Mouse (Mus musculus) liver, embryonic 15.5 days (tissue): Measurements from ENCODE around the gene Xpnpep3. TPM values are rescaled to one million over a fixed set of nuclear protein-coding genes. Genes with fewer than 3 reads are reported as not detected.
"Not testable (repeated sequence)": the region's sequence is repeated elsewhere in the genome, so short reads cannot be mapped to it uniquely, and the experiment has no call there.

Source experiments
- ATAC-seq: fragments of 200-750 bp; cut with Nextera tagmentation; 2 replicates; pipeline ENCODE4 v1.8.0; 2017; ENCODE audit warnings: moderate number of reproducible peaks, mild to moderate bottlenecking, moderate library complexity; ENCODE audit not compliant: insufficient read depth
- H3K27ac ChIP-seq: fragments of 300-500 bp; sonication (generic); replicated peaks from 2 replicates; pipeline ENCODE4 v1.5.1; 2015; ENCODE audit warnings: mild to moderate bottlenecking, inconsistent platforms
- H3K27me3 ChIP-seq: fragments of 300-500 bp; sonication (generic); 2 replicates; pipeline ENCODE4 v1.6.1; 2015; ENCODE audit warnings: mild to moderate bottlenecking, inconsistent platforms
- H3K36me3 ChIP-seq: fragments of 300-500 bp; sonication (generic); replicated peaks from 2 replicates; pipeline ENCODE4 v1.6.1; 2015; ENCODE audit warnings: moderate library complexity, mild to moderate bottlenecking, inconsistent platforms
- H3K4me1 ChIP-seq: fragments of 300-500 bp; sonication (generic); replicated peaks from 2 replicates; pipeline ENCODE4 v1.6.1; 2015; ENCODE audit warnings: inconsistent platforms
- H3K4me2 ChIP-seq: fragments of 300-500 bp; sonication (generic); 2 replicates; pipeline ENCODE4 v1.6.1; 2015; ENCODE audit warnings: moderate library complexity, mild to moderate bottlenecking, inconsistent platforms
- H3K4me3 ChIP-seq: fragments of 300-500 bp; sonication (generic); replicated peaks from 2 replicates; pipeline ENCODE4 v1.5.1; 2015; ENCODE audit warnings: mild to moderate bottlenecking, inconsistent platforms
- H3K9ac ChIP-seq: fragments of 300-500 bp; sonication (generic); 2 replicates; pipeline ENCODE4 v1.6.1; 2015; ENCODE audit warnings: moderate library complexity, mild to moderate bottlenecking, inconsistent platforms
- H3K9me3 ChIP-seq: fragments of 300-500 bp; sonication (generic); replicated peaks from 2 replicates; pipeline ENCODE4 v1.6.1; 2016; ENCODE audit warnings: inconsistent platforms
- WGBS: fragments of 180-500 bp; shearing (Covaris S2); methylation state at CpG from one replicate; pipeline ENCODE4 v1.1.7; 2015; ENCODE audit warnings: mixed read lengths; ENCODE audit not compliant: insufficient replicate concordance; 5-methylcytosine and 5-hydroxymethylcytosine counted together
- polyA plus RNA-seq: library from polyadenylated mRNA; unstranded; fragments of >200 nt; fragmentation: Nextera tagmentation; extraction: Ambion mirVana; gene quantifications from 2 replicates; pipeline ENCODE4 v1.2.1, GENCODE M21; 2015

Xpnpep3 gene
- polyA plus RNA-seq, 1 experiment from 2014 or later: 6.2 TPM

- H3K9ac ChIP-seq: peak overlapping the region; percentile 92
- peaks cover 45% of the 10 kb centered on the region for H3K4me1 ChIP-seq
- H3K27me3 ChIP-seq: no peaks in the 10 kb centered on the region
- peak overlapping the region; percentile 83 for H3K4me3 ChIP-seq
- ATAC-seq: no peak; the same call in 1 of the 2 replicates
- 0% methylated on average over 21 of the region's 21 CpGs for WGBS
- no peaks in the 10 kb centered on the region for H3K36me3 ChIP-seq
- H3K9me3 ChIP-seq: no peaks in the 10 kb centered on the region
- peak overlapping the region; percentile 96 for H3K4me2 ChIP-seq
- peak overlapping the region; percentile 92 for H3K27ac ChIP-seq
Observed at GRCm38 (mm10) chr15:81399297-81399637, 671 bp upstream of the Xpnpep3 start.

DNA sequence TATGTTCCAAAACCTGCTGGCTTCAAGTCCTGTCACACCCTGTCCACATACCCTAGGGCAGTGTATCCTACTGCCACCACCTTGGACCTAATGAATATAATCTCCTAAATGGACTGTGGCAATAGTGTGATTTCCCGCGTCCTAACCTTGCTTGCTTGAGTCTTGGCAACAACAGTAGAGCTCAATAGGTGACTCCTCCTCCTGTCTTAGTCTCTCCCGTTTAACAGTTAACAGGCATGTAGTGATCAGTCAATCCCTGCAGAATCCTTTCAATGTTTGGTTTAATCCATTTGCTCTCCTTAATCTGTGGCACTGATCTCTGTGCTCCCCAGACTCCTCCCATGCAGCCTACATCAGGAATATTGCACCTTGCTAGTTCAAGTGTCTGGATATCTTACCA lies 5.1 kb downstream of the Xpnpep3 start:
- Histone ChIP-seq H3K4me3 (no peak overlapping the region), H3K9me3 (no peaks in the 10 kb centered on the region), H3K27ac (no peak overlapping the region), H3K9ac (no peak overlapping the region), H3K4me1 (peaks cover 16% of the 10 kb centered on the region), H3K4me2 (no peak overlapping the region), H3K27me3 (no peaks in the 10 kb centered on the region), H3K36me3 (no peaks in the 10 kb centered on the region)
- WGBS: 85% methylated on average over 3 of the region's 3 CpGs
- ATAC-seq: no peak

DNA sequence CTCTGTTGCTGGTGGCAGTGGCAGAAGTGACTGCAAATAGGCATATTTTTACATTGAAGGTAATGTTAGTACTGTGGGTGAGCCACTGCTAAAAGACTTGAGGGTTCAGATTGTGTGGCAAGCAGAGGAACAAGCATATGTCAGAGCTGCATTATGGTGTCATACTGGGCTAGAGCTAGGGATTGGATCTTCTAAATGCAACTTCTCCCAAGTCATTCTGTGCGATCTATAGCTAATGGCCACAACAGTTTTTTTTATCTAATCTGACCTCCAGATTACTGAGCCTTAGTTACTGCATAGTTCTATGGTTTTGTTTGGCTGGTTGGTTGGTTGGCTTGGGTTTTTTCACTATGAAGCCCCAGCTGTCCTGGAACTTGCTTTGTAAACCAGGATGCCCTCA lies 8.3 kb downstream of the Xpnpep3 start, which contains the start of gene Dnajb7:
Gene Dnajb7 (minus strand): TSS at position 101 of the 400 bp plus-strand sequence.
- 76% methylated on average over 1 of the region's 1 CpGs for WGBS
- Histone ChIP-seq H3K27ac (no peak within 1 kb of the TSS), H3K27me3 (no peaks in the 10 kb centered on the region), H3K4me3 (no peak within 1 kb of the TSS), H3K36me3 (no peaks in the 10 kb centered on the region), H3K4me2 (no peak within 1 kb of the TSS), H3K4me1 (no peaks in the 10 kb centered on the region), H3K9me3 (no peaks in the 10 kb centered on the region), H3K9ac (no peak within 1 kb of the TSS)
- ATAC-seq: no peak

- ATAC-seq: peak; percentile 79
- Histone ChIP-seq H3K27ac (peak overlapping the region; percentile 68), H3K9ac (peak overlapping the region; percentile 43; the same call in 1 of the 2 replicates), H3K4me1 (peaks cover 29% of the 10 kb centered on the region), H3K4me2 (peak overlapping the region; percentile 72), H3K4me3 (peak overlapping the region; percentile 41)
- H3K36me3 ChIP-seq, H3K9me3 ChIP-seq, H3K27me3 ChIP-seq: not testable (repeated sequence)
- WGBS: 9% methylated on average over 22 of the region's 22 CpGs
Observed at GRCm38 (mm10) chr15:81416763-81417310, 16.9 kb downstream of the Xpnpep3 start.

DNA sequence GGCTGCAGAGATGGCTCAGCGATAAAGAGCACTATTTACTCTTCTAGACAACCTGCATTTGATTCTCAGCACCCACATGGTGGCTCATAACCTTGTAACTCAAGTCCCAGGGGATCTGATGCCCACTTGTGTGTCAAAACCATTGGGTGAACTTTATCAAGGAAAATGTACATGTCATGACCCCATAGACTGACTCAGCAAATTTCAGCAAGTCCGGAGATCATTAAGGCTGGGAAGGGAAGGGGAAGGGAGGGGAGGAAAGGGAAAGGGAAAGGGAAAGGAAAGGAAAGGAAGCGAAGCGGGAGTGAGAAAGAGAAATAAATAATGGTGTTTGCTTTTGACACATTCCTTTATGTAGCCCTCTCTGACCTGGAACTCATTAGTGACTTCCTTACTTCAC lies 18.1 kb downstream of the Xpnpep3 start:
- WGBS: 73% methylated on average over 4 of the region's 4 CpGs
- Histone ChIP-seq H3K27me3 (no peaks in the 10 kb centered on the region), H3K4me2 (no peak overlapping the region), H3K36me3 (peaks cover 4% of the 10 kb centered on the region; the same call in 1 of the 2 replicates), H3K4me1 (peaks cover 33% of the 10 kb centered on the region), H3K9me3 (no peaks in the 10 kb centered on the region), H3K4me3 (no peak overlapping the region), H3K9ac (no peak overlapping the region), H3K27ac (peak overlapping the region; percentile 49; the same call in 1 of the 2 replicates)
- ATAC-seq: no peak

DNA sequence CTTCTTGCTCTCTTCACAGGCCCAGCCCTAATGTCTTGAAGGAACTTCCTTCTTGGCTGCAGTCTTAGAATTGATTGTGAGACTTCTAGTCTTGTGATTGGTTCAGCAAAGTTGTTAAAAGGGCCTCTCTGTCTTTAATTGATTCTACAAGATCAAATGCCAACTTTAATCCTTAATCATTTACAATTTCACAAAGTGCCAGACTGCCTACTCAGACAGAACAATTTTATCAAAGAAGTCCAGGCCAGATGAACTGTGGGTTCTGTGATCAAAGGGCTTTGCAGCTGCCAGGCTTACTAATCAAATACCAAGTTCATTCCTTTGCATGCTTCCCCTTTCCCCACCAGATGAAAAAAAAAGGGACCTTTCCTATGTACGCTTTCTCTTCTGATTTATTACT lies 21.5 kb downstream of the Xpnpep3 start:
- Histone ChIP-seq H3K4me2 (no peak overlapping the region), H3K27me3 (no peaks in the 10 kb centered on the region), H3K36me3 (no peaks in the 10 kb centered on the region; the same call in 1 of the 2 replicates), H3K9me3 (no peaks in the 10 kb centered on the region), H3K9ac (no peak overlapping the region), H3K4me3 (no peak overlapping the region), H3K4me1 (peaks cover 31% of the 10 kb centered on the region), H3K27ac (peak overlapping the region; percentile 1; the same call in 1 of the 2 replicates)
- whole genome bisulfite sequencing: 46% methylated on average over 1 of the region's 1 CpGs
- ATAC-seq: no peak

DNA sequence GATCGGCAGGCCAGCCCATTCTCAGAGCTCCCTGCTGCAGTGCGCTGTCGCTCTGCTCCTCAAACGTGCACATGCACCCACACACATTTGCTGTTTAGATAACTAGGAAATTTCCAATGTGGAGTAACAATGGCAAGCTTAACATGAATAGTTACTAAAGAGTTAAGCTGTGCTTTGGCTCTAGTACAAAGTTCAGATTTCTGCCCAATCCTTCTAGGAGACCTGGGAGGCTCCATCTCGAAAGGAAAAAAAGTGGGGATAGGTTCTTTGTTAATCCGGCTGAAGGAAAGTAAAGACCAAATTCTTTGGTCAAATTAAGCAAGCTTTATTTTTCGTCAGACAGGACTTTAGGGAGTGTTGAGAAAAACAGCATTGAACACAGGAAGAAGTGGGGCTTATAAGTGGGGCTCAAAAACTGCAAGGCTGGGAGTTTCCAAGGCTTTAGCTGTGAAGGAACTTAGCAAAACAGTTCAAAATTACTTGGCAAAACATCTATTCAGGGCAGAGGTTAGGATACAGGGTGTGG lies 22.3 kb downstream of the Xpnpep3 start:
- Histone ChIP-seq H3K9ac (no peak overlapping the region), H3K27me3 (no peaks in the 10 kb centered on the region), H3K4me1 (peaks cover 23% of the 10 kb centered on the region), H3K27ac (peak overlapping the region; percentile 12), H3K4me3 (no peak overlapping the region), H3K36me3 (peaks cover 2% of the 10 kb centered on the region), H3K9me3 (no peaks in the 10 kb centered on the region), H3K4me2 (peak overlapping the region; percentile 6; the same call in 1 of the 2 replicates)
- WGBS: 69% methylated on average over 7 of the region's 7 CpGs
- ATAC-seq: no peak

DNA sequence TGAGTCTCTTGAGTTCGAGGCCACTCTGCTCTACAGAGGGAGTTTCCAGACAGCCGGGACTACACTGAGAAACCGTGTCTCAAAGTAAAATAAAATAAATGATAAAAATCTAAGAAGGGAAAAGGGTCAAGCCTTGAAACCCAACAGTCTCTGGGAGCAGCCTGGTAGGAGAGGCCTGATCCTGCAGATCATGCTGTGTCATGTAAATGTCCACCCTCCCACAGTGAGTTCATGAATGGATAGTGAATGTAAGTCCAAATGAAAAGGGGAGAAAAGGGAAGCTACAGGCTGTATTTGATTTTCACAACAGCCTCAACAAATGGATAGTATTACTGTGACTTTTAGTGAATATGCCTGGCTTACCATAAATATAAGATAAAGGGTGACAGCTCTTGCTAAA lies 25.4 kb downstream of the Xpnpep3 start:
- Histone ChIP-seq H3K4me1 (peaks cover 10% of the 10 kb centered on the region), H3K4me2 (no peak overlapping the region), H3K4me3 (no peak overlapping the region), H3K36me3 (peaks cover 10% of the 10 kb centered on the region), H3K9ac (no peak overlapping the region), H3K27ac (no peak overlapping the region), H3K9me3 (no peaks in the 10 kb centered on the region), H3K27me3 (no peaks in the 10 kb centered on the region)
- ATAC-seq: no peak
- 75% methylated on average over 3 of the region's 3 CpGs for WGBS

DNA sequence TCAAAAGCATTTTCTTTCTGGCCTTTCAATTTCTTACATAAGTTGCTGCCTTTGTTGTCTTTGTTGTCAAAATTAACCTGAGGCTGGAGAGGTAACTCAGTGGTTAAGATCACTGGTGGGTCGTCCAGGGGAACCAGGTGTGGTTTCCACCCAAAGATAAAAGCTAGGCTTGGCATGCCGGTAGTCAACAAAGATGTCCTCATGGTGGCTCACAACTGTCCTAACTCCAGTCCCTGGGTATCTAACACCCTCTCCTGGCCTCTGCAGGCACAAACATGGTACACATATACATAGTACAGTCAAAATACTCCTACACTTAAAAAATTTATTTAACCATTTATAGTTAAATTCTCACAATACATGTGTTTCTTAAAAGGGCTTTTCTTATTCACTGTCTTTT lies 28.0 kb downstream of the Xpnpep3 start:
- Histone ChIP-seq H3K9me3 (no peaks in the 10 kb centered on the region), H3K4me3 (no peak overlapping the region), H3K4me1 (no peaks in the 10 kb centered on the region), H3K27ac (no peak overlapping the region), H3K36me3 (peaks cover 31% of the 10 kb centered on the region), H3K27me3 (no peaks in the 10 kb centered on the region), H3K9ac (no peak overlapping the region), H3K4me2 (no peak overlapping the region)
- 48% methylated on average over 2 of the region's 2 CpGs for WGBS
- no peak for ATAC-seq

- no peaks in the 10 kb centered on the region for H3K27me3 ChIP-seq
- H3K4me1 ChIP-seq: no peaks in the 10 kb centered on the region
- no peak overlapping the region for H3K27ac ChIP-seq
- no peak overlapping the region for H3K9ac ChIP-seq
- peaks cover 34% of the 10 kb centered on the region for H3K36me3 ChIP-seq
- ATAC-seq: no peak
- no peak overlapping the region for H3K4me3 ChIP-seq
- WGBS: 80% methylated on average over 1 of the region's 1 CpGs
- no peak overlapping the region for H3K4me2 ChIP-seq
- no peaks in the 10 kb centered on the region for H3K9me3 ChIP-seq
Observed at GRCm38 (mm10) chr15:81431195-81431594, 31.3 kb downstream of the Xpnpep3 start.

- 79% methylated on average over 1 of the region's 1 CpGs for WGBS
- H3K9ac ChIP-seq: no peak overlapping the region
- H3K4me1 ChIP-seq: no peaks in the 10 kb centered on the region
- H3K27ac ChIP-seq: no peak overlapping the region
- no peak overlapping the region for H3K4me3 ChIP-seq
- H3K36me3 ChIP-seq: peaks cover 21% of the 10 kb centered on the region
- no peaks in the 10 kb centered on the region for H3K9me3 ChIP-seq
- no peak for ATAC-seq
- H3K4me2 ChIP-seq: no peak overlapping the region
- H3K27me3 ChIP-seq: no peaks in the 10 kb centered on the region
Observed at GRCm38 (mm10) chr15:81438345-81438744, 38.4 kb downstream of the Xpnpep3 start.

GRCm38 (mm10) chr15:81439236-81439635 lies 39.3 kb downstream of the Xpnpep3 start:
- ATAC-seq: no peak
- Histone ChIP-seq H3K9ac (no peak overlapping the region), H3K27me3 (no peaks in the 10 kb centered on the region), H3K36me3 (peaks cover 21% of the 10 kb centered on the region), H3K9me3 (no peaks in the 10 kb centered on the region), H3K27ac (no peak overlapping the region), H3K4me1 (no peaks in the 10 kb centered on the region), H3K4me2 (no peak overlapping the region), H3K4me3 (no peak overlapping the region)
